Mouse (Mus musculus) gastrocnemius, adult 18-20 months (tissue): Measurements from ENCODE around the gene Adh4. TPM values are rescaled to one million over a fixed set of nuclear protein-coding genes. Genes with fewer than 3 reads are reported as not detected.
A peak's percentile ranks its signal among the peaks of the same experiment; 100 is the strongest.
"Not testable (repeated sequence)": the region's sequence is repeated elsewhere in the genome, so short reads cannot be mapped to it uniquely, and the experiment has no call there.

Source experiments
- DNase-seq: peaks from one replicate; pipeline ENCODE4 v3.0.0; 2021; ENCODE audit warnings: low spot score
- long read RNA-seq, 2 experiments: library from polyadenylated mRNA; stranded (forward); transcript quantifications; one replicate each; pipeline ENCODE4 v2.0.0; 2021
- total RNA-seq, 2 experiments: library from RNA; stranded (reverse); gene quantifications; 2 replicates each; pipeline ENCODE4 v1.2.3; 2021

The Adh4 gene
- total RNA-seq: not detected
- long read RNA-seq, experiment 1: 0 reads
- long read RNA-seq, experiment 2: 0 reads

GRCm38 (mm10) chr3:138415121-138415690, at the start of gene Adh4:
TSS of gene Adh4 (plus strand) at chr3:138415466.
- DNase-seq: no peak

- DNase-seq: no peak
These were observed 49.1 kb upstream of the Adh4 start for GRCm38 (mm10) chr3:138366181-138366580.

GRCm38 (mm10) chr3:138369546-138369945, 45.7 kb upstream of the Adh4 start:
- no peak for DNase-seq

- not testable (repeated sequence) for DNase-seq
These were observed 45.0 kb upstream of the Adh4 start for GRCm38 (mm10) chr3:138370289-138370688.

GRCm38 (mm10) chr3:138373920-138374319, 41.3 kb upstream of the Adh4 start:
- DNase-seq: no peak

GRCm38 (mm10) chr3:138375148-138375547, 40.1 kb upstream of the Adh4 start:
- no peak for DNase-seq

- no peak for DNase-seq
These were observed 34.1 kb upstream of the Adh4 start for GRCm38 (mm10) chr3:138381133-138381532.

GRCm38 (mm10) chr3:138387155-138387554, 28.1 kb upstream of the Adh4 start:
- DNase-seq: no peak

- DNase-seq: no peak
These were observed 10.4 kb upstream of the Adh4 start for GRCm38 (mm10) chr3:138404872-138405271.

- peak; percentile 40 for DNase-seq
These were observed 9.9 kb upstream of the Adh4 start for GRCm38 (mm10) chr3:138405341-138405740.

- DNase-seq: no peak
These were observed 9.4 kb upstream of the Adh4 start for GRCm38 (mm10) chr3:138405840-138406239.

GRCm38 (mm10) chr3:138407920-138408319, 7.3 kb upstream of the Adh4 start:
- no peak for DNase-seq

- no peak for DNase-seq
These were observed 5.7 kb upstream of the Adh4 start for GRCm38 (mm10) chr3:138409585-138409984.

GRCm38 (mm10) chr3:138410211-138410610, 5.1 kb upstream of the Adh4 start:
- DNase-seq: no peak

GRCm38 (mm10) chr3:138419369-138419768, 4.1 kb downstream of the Adh4 start:
- no peak for DNase-seq

- DNase-seq: no peak
These were observed 5.1 kb downstream of the Adh4 start for GRCm38 (mm10) chr3:138420385-138420784.

- no peak for DNase-seq
These were observed 8.4 kb downstream of the Adh4 start for GRCm38 (mm10) chr3:138423664-138424063.

GRCm38 (mm10) chr3:138424247-138424646, 9.0 kb downstream of the Adh4 start:
- no peak for DNase-seq

- DNase-seq: no peak
These were observed 15.2 kb downstream of the Adh4 start for GRCm38 (mm10) chr3:138430360-138430976.

GRCm38 (mm10) chr3:138431835-138432234, 16.6 kb downstream of the Adh4 start:
- no peak for DNase-seq

GRCm38 (mm10) chr3:138438716-138439115, 23.4 kb downstream of the Adh4 start:
- no peak for DNase-seq

GRCm38 (mm10) chr3:138442203-138442602, 26.9 kb downstream of the Adh4 start:
- DNase-seq: no peak
